Mouse (Mus musculus) embryonic facial prominence, embryonic 15.5 days (tissue): ENCODE results near the gene Pick1. TPM values are rescaled to one million over a fixed set of nuclear protein-coding genes. Genes with fewer than 3 reads are reported as not detected.

Experiments
- ATAC-seq: fragments of 200-750 bp; cut with Nextera tagmentation; 2 replicates; pipeline ENCODE4 v1.8.0; 2017; ENCODE audit warnings: low read depth, moderate TSS enrichment; ENCODE audit not compliant: insufficient number of reproducible peaks, low FRiP score, low TSS enrichment
- H3K27ac ChIP-seq: fragments of 300-500 bp; sonication (generic); replicated peaks from 2 replicates; pipeline ENCODE4 v1.5.1; 2015; ENCODE audit warnings: mild to moderate bottlenecking, inconsistent platforms
- H3K27me3 ChIP-seq: fragments of 300-500 bp; sonication (generic); 2 replicates; pipeline ENCODE4 v1.6.1; 2015; ENCODE audit warnings: inconsistent platforms
- H3K36me3 ChIP-seq: fragments of 300-500 bp; sonication (generic); 2 replicates; pipeline ENCODE4 v1.6.1; 2015; ENCODE audit warnings: mild to moderate bottlenecking, inconsistent platforms
- H3K4me1 ChIP-seq: fragments of 300-500 bp; sonication (generic); 2 replicates; pipeline ENCODE4 v1.6.1; 2015; ENCODE audit warnings: inconsistent platforms
- H3K4me2 ChIP-seq: fragments of 300-500 bp; sonication (generic); replicated peaks from 2 replicates; pipeline ENCODE4 v1.6.1; 2015; ENCODE audit warnings: mild to moderate bottlenecking, inconsistent platforms
- H3K4me3 ChIP-seq: fragments of 300-500 bp; sonication (generic); replicated peaks from 2 replicates; pipeline ENCODE4 v1.5.1; 2015; ENCODE audit warnings: mild to moderate bottlenecking, inconsistent platforms
- H3K9ac ChIP-seq: fragments of 300-500 bp; sonication (generic); 2 replicates; pipeline ENCODE4 v1.6.1; 2015; ENCODE audit warnings: inconsistent platforms
- H3K9me3 ChIP-seq: fragments of 300-500 bp; sonication (generic); replicated peaks from 2 replicates; pipeline ENCODE4 v1.6.1; 2016; ENCODE audit warnings: inconsistent platforms
- WGBS: fragments of 180-500 bp; shearing (Covaris S2); methylation state at CpG from one replicate; pipeline ENCODE4 v1.1.7; 2015; 5-methylcytosine and 5-hydroxymethylcytosine counted together
- polyA plus RNA-seq: library from polyadenylated mRNA; unstranded; fragments of >200 nt; fragmentation: Nextera tagmentation; extraction: Ambion mirVana; gene quantifications from 2 replicates; pipeline ENCODE4 v1.2.1, GENCODE M21; 2015

Gene Pick1
- polyA plus RNA-seq, 1 experiment from 2014 or later: 50.4 TPM

DNA sequence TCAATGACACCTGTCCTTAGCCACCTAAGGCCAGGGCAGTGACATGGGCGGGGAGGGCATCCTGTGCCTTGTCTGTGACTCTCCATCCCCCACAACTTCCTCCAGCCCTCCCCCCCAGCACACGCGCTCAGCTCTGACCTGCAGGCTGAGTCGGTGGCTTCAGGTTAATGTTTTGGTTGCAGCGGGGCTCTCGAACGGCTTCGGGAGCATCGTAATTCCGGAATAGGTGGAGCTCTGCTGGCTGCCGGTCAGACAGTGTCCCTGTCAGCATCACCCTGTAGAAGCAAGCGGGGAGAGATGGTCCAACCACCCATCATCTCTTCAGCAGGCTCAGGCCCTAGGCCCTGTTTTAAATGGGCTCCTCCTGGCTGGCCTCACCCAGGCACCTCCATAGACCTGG, 60.5 kb downstream of the Pick1 start:
- WGBS: 87% methylated on average over 12 of the region's 12 CpGs

GRCm38 (mm10) chr15:79290340-79290739, 61.4 kb downstream of the Pick1 start:
- no peak overlapping the region for H3K4me3 ChIP-seq
- 89% methylated on average over 3 of the region's 3 CpGs for WGBS
- no peak for ATAC-seq
- no peaks in the 10 kb centered on the region for H3K9me3 ChIP-seq
- H3K27ac ChIP-seq: no peak overlapping the region
- H3K9ac ChIP-seq: no peak overlapping the region
- peaks cover 9% of the 10 kb centered on the region; the same call in 1 of the 2 replicates for H3K36me3 ChIP-seq
- no peaks in the 10 kb centered on the region for H3K4me1 ChIP-seq
- no peaks in the 10 kb centered on the region for H3K27me3 ChIP-seq
- no peak overlapping the region for H3K4me2 ChIP-seq

More for the DNA sequence above, 60.5 kb downstream of the Pick1 start:
- ATAC-seq: no peak
- no peaks in the 10 kb centered on the region for H3K9me3 ChIP-seq
- peaks cover 9% of the 10 kb centered on the region; the same call in 1 of the 2 replicates for H3K36me3 ChIP-seq
- no peak overlapping the region for H3K4me2 ChIP-seq
- no peak overlapping the region for H3K4me3 ChIP-seq
- no peaks in the 10 kb centered on the region for H3K27me3 ChIP-seq
- H3K27ac ChIP-seq: no peak overlapping the region
- H3K9ac ChIP-seq: no peak overlapping the region
- no peaks in the 10 kb centered on the region for H3K4me1 ChIP-seq

DNA sequence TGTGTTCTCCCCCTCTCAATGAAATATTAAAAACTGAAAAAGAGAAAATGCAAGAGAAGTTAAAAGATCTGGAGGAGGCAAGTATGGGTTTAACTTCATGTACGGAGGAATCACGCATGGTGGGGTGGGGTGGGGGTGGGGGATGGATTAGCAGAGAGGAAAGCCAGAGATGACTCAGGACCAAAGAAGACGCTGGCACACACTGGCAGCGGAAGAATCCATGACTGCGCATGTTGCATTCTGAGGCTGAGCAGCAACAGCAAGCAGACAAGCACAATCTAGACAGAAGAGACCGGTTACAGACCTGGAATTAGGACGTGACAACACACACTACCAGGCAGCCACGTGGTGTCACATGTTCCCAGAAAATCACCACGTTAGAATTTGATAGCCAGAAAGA, 63.8 kb downstream of the Pick1 start:
- H3K9me3 ChIP-seq: no peaks in the 10 kb centered on the region
- H3K27me3 ChIP-seq: no peaks in the 10 kb centered on the region
- 75% methylated on average over 9 of the region's 9 CpGs for WGBS
- no peak for ATAC-seq
- H3K9ac ChIP-seq: no peak overlapping the region
- no peaks in the 10 kb centered on the region for H3K4me1 ChIP-seq
- H3K36me3 ChIP-seq: 0 out of 2 replicates have a peak, but pooled peaks cover 6% of the 10 kb centered on the region
- no peak overlapping the region for H3K27ac ChIP-seq
- no peak overlapping the region for H3K4me3 ChIP-seq
- no peak overlapping the region for H3K4me2 ChIP-seq

GRCm38 (mm10) chr15:79298553-79298952, 69.6 kb downstream of the Pick1 start:
- H3K27me3 ChIP-seq: no peaks in the 10 kb centered on the region
- WGBS: 70% methylated on average over 6 of the region's 6 CpGs
- no peak overlapping the region for H3K9ac ChIP-seq

More at GRCm38 (mm10) chr15:79298553-79298952, 69.6 kb downstream of the Pick1 start:
- H3K4me3 ChIP-seq: no peak overlapping the region
- H3K4me1 ChIP-seq: peaks cover 7% of the 10 kb centered on the region; the same call in 1 of the 2 replicates
- H3K27ac ChIP-seq: no peak overlapping the region
- no peak for ATAC-seq
- no peak overlapping the region for H3K4me2 ChIP-seq
- no peaks in the 10 kb centered on the region for H3K9me3 ChIP-seq
- H3K36me3 ChIP-seq: peaks cover 5% of the 10 kb centered on the region; the same call in 1 of the 2 replicates

Other genes starting within 250 kb of the Pick1 start
- gene H1f0, start 200.7 kb upstream of the Pick1 start, polyA plus RNA-seq: 553 and 582 TPM in 2 replicates
- 0.14 and 0.37 TPM in 2 replicates for gene Galr3, start 187.3 kb upstream of the Pick1 start, polyA plus RNA-seq
- 58.7 and 71.7 TPM in 2 replicates for gene Ankrd54, start 166.3 kb upstream of the Pick1 start, polyA plus RNA-seq
- 197 and 205 TPM in 2 replicates for gene Eif3l, start 154.0 kb upstream of the Pick1 start, polyA plus RNA-seq
- 16.8 and 17.3 TPM in 2 replicates for gene Micall1, start 120.3 kb upstream of the Pick1 start, polyA plus RNA-seq
- gene Polr2f, start 88.2 kb upstream of the Pick1 start, polyA plus RNA-seq: 304 and 333 TPM in 2 replicates
- gene 1700088E04Rik, start 87.9 kb upstream of the Pick1 start, polyA plus RNA-seq: 17.2 and 25.2 TPM in 2 replicates
- 11.8 and 12.5 TPM in 2 replicates for gene Sox10, start 63.9 kb upstream of the Pick1 start, polyA plus RNA-seq
- 0.94 and 1.3 TPM in 2 replicates for gene Gm49486, start 218 bp downstream of the Pick1 start, polyA plus RNA-seq
- gene Slc16a8, start 25.6 kb downstream of the Pick1 start, polyA plus RNA-seq: 0.35 and 0.58 TPM in 2 replicates
- 16.1 and 18.5 TPM in 2 replicates for gene Baiap2l2, start 56.4 kb downstream of the Pick1 start, polyA plus RNA-seq
- 16.2 and 17.0 TPM in 2 replicates for gene Pla2g6, start 99.2 kb downstream of the Pick1 start, polyA plus RNA-seq
- 3.5 and 3.7 TPM in 2 replicates for gene Maff, start 117.4 kb downstream of the Pick1 start, polyA plus RNA-seq
- 87.4 and 92.8 TPM in 2 replicates for gene Tmem184b, start 174.4 kb downstream of the Pick1 start, polyA plus RNA-seq
- 113 and 117 TPM in 2 replicates for gene Csnk1e, start 226.4 kb downstream of the Pick1 start, polyA plus RNA-seq